Mouse (Mus musculus) bone marrow macrophage, adult 2 months (primary cell): ENCODE measurements around the gene Pla2g12b.

ENCODE experiments used
- CTCF ChIP-seq: IDR thresholded peaks from 2 replicates; pipeline ENCODE4 v1.5.1; 2012; ENCODE audit warnings: low read depth, mild to moderate bottlenecking, low read length, moderate library complexity
- POLR2A ChIP-seq: IDR thresholded peaks from 2 replicates; pipeline ENCODE4 v1.6.1; 2012; ENCODE audit warnings: mild to moderate bottlenecking, low read depth, low read length, borderline replicate concordance

- no peak for TF ChIP-seq CTCF
- no peak for TF ChIP-seq POLR2A
These were observed 35.2 kb downstream of the Pla2g12b start for GRCm38 (mm10) chr10:59438651-59439050.
